Mouse (Mus musculus): Measurements from ENCODE around the gene Gls. TPM values are rescaled to one million over a fixed set of nuclear protein-coding genes. Genes with fewer than 3 reads are reported as not detected.

The Gls gene
- polyA plus RNA-seq, 1 experiment from 2014 or later, result 21.7 TPM

DNA sequence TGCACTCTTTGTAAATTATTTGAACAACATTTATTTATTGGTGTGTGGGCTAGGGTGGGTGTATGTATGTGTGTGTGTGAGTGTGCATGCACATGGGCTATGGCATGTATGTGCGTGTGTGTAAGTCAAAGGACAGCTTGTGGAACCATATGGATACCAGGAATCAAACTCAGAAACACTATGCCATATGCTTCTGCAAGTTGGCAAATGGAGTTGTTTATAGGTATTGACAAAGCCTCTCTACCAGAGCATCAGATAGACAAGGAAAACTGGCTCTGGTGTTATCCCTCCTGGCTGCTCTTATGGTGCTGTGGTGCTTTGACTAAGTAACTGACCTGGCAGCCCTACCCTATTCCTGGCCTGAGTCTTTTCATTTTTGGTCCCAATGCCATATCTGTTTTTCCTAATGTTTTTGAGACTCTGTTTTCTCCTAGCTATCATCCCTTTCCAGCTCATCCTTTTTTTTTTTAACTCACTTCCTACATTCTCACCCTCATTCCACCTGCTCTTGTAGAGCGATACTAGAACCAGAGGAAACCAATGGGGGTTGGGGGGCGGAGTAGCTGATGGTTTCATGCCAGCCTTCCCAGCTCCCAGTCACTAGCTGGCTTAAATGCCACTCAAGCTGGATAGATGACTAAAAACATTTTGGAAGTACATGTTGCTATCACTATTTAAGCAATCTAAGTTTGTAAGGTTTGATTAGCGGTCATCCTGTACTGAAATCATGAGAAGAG is 27.5 kb upstream of the Gls start:
- no peaks in the 10 kb centered on the region for H3K27me3 ChIP-seq (replicated peaks)
- no peaks in the 10 kb centered on the region for H3K9me3 ChIP-seq
- H3K4me2 ChIP-seq, result no peak overlapping the region
- no peak overlapping the region for H3K27ac ChIP-seq
- no peaks in the 10 kb centered on the region for H3K4me1 ChIP-seq
- no peak overlapping the region for H3K4me3 ChIP-seq (replicated peaks)
- H3K36me3 ChIP-seq, result no peaks in the 10 kb centered on the region
- H3K9ac ChIP-seq, result no peak overlapping the region
- ATAC-seq (ENCODE audit: insufficient read depth, low FRiP score, low read depth), result no peak
- WGBS, result 93% methylated on average over 4 of the region's 4 CpGs

GRCm38 (mm10) chr1:52258006-52258749 is 25.1 kb upstream of the Gls start:
- H3K36me3 ChIP-seq, result no peaks in the 10 kb centered on the region
- 82% methylated on average over 9 of the region's 9 CpGs for WGBS
- no peaks in the 10 kb centered on the region for H3K27me3 ChIP-seq (replicated peaks)
- no peak overlapping the region for H3K4me2 ChIP-seq
- H3K9me3 ChIP-seq, result no peaks in the 10 kb centered on the region
- H3K4me3 ChIP-seq (replicated peaks), result no peak overlapping the region
- H3K27ac ChIP-seq, result no peak overlapping the region
- no peaks in the 10 kb centered on the region for H3K4me1 ChIP-seq
- no peak for ATAC-seq (ENCODE audit: insufficient read depth, low FRiP score, low read depth)
- no peak overlapping the region for H3K9ac ChIP-seq

DNA sequence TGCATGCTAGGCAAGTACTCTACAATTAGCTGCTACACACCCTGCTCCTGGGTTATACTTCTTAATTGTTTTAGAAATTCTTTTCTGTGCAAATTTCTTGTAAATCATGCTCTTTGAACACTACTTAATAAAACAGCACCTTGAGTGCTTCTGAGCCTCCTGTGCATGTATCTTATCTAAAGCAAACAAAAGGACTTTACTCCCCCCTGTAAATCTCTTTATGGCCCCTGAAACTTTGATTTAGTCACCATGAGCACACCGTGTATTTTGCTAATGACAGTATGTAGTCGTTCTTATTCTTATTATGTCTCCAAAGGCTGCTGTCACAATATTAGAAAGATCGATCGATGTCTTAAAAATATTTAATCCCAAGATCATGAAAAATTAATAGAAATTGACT is 23.9 kb upstream of the Gls start:
- Histone ChIP-seq H3K27ac (0 out of 2 replicates have a peak overlapping the region, but pooled peaks have one; percentile 21), H3K36me3 (no peaks in the 10 kb centered on the region), H3K27me3 (replicated peaks) (no peaks in the 10 kb centered on the region), H3K9ac (no peak overlapping the region), H3K4me2 (no peak overlapping the region), H3K4me1 (no peaks in the 10 kb centered on the region), H3K9me3 (no peaks in the 10 kb centered on the region), H3K4me3 (replicated peaks) (no peak overlapping the region)
- 66% methylated on average over 4 of the region's 4 CpGs for WGBS
- no peak for ATAC-seq (ENCODE audit: insufficient read depth, low FRiP score, low read depth)

- WGBS, result 62% methylated on average over 4 of the region's 4 CpGs
- no peak overlapping the region for H3K27ac ChIP-seq
- H3K4me1 ChIP-seq, result no peaks in the 10 kb centered on the region
- no peaks in the 10 kb centered on the region for H3K36me3 ChIP-seq
- H3K9ac ChIP-seq, result no peak overlapping the region
- H3K4me3 ChIP-seq (replicated peaks), result no peak overlapping the region
- ATAC-seq (ENCODE audit: insufficient read depth, low FRiP score, low read depth), result no peak
- H3K27me3 ChIP-seq (replicated peaks), result no peaks in the 10 kb centered on the region
- no peak overlapping the region for H3K4me2 ChIP-seq
- no peaks in the 10 kb centered on the region for H3K9me3 ChIP-seq
These were observed 23.2 kb upstream of the Gls start for GRCm38 (mm10) chr1:52256194-52256593.

DNA sequence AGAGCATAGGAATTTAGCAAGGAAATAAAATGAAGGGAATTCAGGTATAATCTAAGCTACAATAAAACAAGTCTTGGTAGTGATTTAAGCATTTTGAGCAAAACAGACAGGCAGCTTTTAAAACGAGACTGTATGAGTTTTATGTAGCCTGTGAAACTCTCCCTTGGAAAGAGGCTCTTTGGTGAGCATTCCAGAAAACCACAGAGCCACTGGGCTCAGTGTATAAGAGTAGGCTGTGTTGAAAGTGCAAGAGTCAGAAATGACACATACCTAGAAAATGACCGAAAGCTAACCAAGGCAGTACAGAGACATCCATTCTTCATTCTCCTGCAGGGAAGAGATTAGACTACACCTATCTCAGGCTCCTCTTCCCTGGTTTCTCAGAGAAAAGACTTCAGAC is 21.4 kb upstream of the Gls start:
- H3K4me2 ChIP-seq, result no peak overlapping the region
- H3K4me1 ChIP-seq, result no peaks in the 10 kb centered on the region
- no peak overlapping the region for H3K27ac ChIP-seq
- H3K9me3 ChIP-seq, result no peaks in the 10 kb centered on the region
- no peak for ATAC-seq (ENCODE audit: insufficient read depth, low FRiP score, low read depth)
- no peaks in the 10 kb centered on the region for H3K36me3 ChIP-seq
- H3K9ac ChIP-seq, result no peak overlapping the region
- H3K27me3 ChIP-seq (replicated peaks), result no peaks in the 10 kb centered on the region
- no peak overlapping the region for H3K4me3 ChIP-seq (replicated peaks)
- WGBS, result 70% methylated on average over 2 of the region's 2 CpGs

DNA sequence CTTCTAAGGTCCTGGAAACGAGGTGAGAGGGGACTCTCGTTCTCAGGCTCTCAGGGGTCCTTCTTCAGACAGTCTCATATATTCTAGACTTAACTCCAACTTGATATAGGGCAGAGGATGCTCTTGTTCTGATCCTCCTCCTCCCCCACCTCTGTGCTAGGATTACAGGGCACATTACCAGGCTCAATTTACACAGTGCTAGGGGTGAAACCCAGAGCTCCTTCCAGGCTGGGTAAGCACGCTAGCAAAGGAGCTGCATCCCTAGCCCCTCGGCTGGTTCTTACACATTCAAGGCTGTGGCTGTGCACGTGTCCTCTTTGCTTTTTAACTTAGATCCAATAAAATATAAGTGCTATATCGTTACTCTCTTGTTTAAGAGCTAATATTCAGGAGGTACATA is 20.4 kb upstream of the Gls start:
- 69% methylated on average over 6 of the region's 6 CpGs for WGBS
- Histone ChIP-seq H3K4me1 (no peaks in the 10 kb centered on the region), H3K27ac (no peak overlapping the region), H3K27me3 (replicated peaks) (no peaks in the 10 kb centered on the region), H3K4me3 (replicated peaks) (no peak overlapping the region), H3K9me3 (no peaks in the 10 kb centered on the region), H3K9ac (no peak overlapping the region), H3K36me3 (no peaks in the 10 kb centered on the region), H3K4me2 (no peak overlapping the region)
- ATAC-seq (ENCODE audit: insufficient read depth, low FRiP score, low read depth), result no peak

DNA sequence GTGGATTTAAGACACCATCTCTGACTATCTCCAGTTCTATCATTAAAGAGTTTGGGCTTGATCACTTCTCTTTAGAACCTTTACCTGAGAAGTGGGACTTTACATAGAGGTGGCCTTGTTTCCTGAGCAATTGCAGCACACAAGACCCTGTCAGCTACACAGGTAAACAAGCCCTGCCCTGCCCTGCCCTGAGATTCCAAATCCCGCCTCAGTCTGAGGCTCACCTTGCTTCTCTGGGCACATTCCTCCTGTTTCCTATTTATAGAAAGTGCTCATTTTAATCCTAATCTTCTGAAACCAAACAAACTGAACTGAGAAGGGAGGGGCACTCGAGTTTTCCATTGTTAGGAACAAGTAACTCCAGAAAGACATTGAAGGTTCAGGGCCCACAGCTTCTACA is 19.4 kb upstream of the Gls start:
- no peak for ATAC-seq (ENCODE audit: insufficient read depth, low FRiP score, low read depth)
- no peaks in the 10 kb centered on the region for H3K36me3 ChIP-seq
- no peaks in the 10 kb centered on the region for H3K4me1 ChIP-seq
- H3K27ac ChIP-seq, result no peak overlapping the region
- WGBS, result 45% methylated on average over 2 of the region's 2 CpGs
- H3K9ac ChIP-seq, result no peak overlapping the region
- no peak overlapping the region for H3K4me2 ChIP-seq
- H3K4me3 ChIP-seq (replicated peaks), result no peak overlapping the region
- no peaks in the 10 kb centered on the region for H3K27me3 ChIP-seq (replicated peaks)
- H3K9me3 ChIP-seq, result no peaks in the 10 kb centered on the region

DNA sequence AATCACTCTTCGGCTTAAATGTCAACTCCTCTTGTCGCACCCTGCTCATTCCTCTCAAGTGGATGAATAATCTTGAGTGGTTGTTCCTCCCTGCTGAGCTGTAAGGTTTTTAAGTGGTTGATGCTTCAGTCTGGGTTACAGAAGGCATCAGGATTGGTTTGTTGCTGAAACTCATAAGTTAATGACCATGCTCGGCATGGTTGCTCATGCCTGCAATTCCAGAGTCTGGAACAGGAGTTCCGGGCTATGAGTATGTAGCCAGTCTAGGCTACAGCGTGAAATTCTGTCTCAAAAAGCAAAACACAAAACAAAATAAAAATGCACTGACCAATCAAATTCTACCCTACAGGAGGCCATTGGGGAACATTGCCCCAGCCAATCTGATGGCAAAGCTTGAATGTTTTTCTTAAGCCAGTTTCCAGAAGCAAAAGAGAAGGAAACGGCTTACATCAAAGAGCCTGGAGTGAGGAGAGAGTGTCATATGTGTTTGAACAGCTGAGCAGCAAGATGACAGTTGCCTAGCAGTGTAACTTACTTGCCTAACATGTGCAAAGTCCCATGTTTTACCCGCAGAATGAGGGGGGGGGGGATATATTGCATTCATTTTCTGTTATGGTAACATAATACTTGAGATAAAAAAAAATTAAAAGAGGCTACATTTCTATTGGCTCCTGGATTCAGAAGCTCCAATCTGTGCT is 18.2 kb upstream of the Gls start:
- Histone ChIP-seq H3K4me2 (no peak overlapping the region), H3K4me1 (no peaks in the 10 kb centered on the region), H3K9me3 (no peaks in the 10 kb centered on the region), H3K27ac (no peak overlapping the region), H3K9ac (no peak overlapping the region), H3K4me3 (replicated peaks) (no peak overlapping the region), H3K36me3 (no peaks in the 10 kb centered on the region), H3K27me3 (replicated peaks) (no peaks in the 10 kb centered on the region)
- 72% methylated on average over 7 of the region's 7 CpGs for WGBS
- no peak for ATAC-seq (ENCODE audit: insufficient read depth, low FRiP score, low read depth)

DNA sequence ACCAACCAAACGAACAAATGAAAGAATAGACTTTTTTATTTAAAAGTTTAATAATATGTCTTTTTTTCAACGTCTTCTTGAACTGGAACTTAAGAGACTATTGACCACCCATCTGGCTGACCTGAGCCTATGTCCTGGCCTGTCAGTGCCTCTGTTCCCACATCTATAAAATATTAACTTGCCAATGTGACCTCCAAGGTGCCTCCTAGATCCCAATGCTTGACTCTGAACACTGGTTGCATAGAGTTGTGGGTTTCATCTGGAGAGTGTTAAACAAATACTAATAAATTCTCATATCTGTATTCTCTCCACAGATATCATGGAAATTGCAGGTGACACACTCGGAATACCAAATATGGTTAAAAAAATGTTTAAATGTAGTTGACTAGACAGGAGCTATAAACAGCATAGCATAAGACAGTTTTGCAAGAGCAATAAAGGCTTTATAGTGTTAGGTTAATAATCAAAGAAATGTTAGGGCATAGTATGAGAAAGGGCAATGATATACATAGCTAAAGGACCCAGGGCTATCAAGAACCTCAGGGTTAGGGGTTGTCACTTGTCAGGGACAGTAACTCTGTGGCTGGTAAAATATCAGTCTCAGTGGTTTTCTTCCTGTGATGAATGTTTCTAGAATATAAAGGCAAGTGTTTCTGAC is 16.0 kb upstream of the Gls start:
- H3K9ac ChIP-seq, result no peak overlapping the region
- H3K36me3 ChIP-seq, result no peaks in the 10 kb centered on the region
- H3K9me3 ChIP-seq, result no peaks in the 10 kb centered on the region
- WGBS, result 73% methylated on average over 3 of the region's 3 CpGs
- H3K27ac ChIP-seq, result no peak overlapping the region
- no peaks in the 10 kb centered on the region for H3K4me1 ChIP-seq
- H3K4me2 ChIP-seq, result no peak overlapping the region
- no peak for ATAC-seq (ENCODE audit: insufficient read depth, low FRiP score, low read depth)
- H3K4me3 ChIP-seq (replicated peaks), result no peak overlapping the region
- no peaks in the 10 kb centered on the region for H3K27me3 ChIP-seq (replicated peaks)

DNA sequence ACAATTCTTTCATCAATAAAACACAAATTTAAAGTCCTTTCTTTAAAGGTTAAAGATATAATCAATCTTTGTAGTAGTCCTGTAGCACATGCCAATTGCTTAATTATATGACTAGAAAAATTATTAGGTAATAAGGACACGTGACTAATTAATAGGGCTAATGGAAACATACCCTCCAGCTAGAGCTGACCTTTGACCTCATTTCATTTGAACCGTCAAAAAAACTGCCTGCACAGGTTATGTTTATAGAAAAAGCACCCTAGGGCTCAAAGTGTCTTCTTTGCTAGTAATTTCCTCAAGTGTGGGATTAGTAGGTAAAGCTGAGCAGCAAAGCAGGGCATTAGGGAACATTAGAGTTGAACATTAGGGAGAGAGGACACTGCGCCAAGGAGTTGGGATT is 9.2 kb upstream of the Gls start:
- H3K9me3 ChIP-seq, result no peaks in the 10 kb centered on the region
- H3K9ac ChIP-seq, result no peak overlapping the region
- no peak for ATAC-seq (ENCODE audit: insufficient read depth, low FRiP score, low read depth)
- H3K27me3 ChIP-seq (replicated peaks), result no peaks in the 10 kb centered on the region
- H3K4me2 ChIP-seq, result no peak overlapping the region
- no peak overlapping the region for H3K4me3 ChIP-seq (replicated peaks)
- H3K27ac ChIP-seq, result no peak overlapping the region
- no peaks in the 10 kb centered on the region for H3K36me3 ChIP-seq
- 37% methylated on average over 3 of the region's 3 CpGs for WGBS
- no peaks in the 10 kb centered on the region for H3K4me1 ChIP-seq

DNA sequence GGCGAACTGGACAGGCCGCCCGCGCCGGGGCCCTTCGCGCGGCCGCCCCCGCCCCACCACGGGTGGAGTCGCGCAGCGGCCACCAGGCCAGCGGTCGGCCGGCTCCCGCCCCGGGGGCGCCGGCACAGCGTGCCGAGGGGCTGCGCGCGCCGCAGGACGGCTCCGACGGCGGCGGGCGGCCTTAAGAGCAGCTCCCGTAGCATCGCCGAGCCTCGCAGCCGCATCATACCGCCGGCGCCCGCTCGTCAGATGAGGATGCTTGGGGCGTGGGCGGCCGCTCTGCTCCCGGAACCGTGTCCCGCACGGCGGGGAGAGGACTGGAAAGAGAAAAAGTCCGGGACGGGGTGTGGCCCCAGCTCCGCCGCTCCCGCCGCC is 279 bp downstream of the Gls start:
- peak overlapping the region; percentile 58 for H3K9ac ChIP-seq
- no peaks in the 10 kb centered on the region for H3K27me3 ChIP-seq (replicated peaks)
- no peaks in the 10 kb centered on the region for H3K4me1 ChIP-seq
- peak; percentile 49; the same call in 1 of the 2 replicates for ATAC-seq (ENCODE audit: insufficient read depth, low FRiP score, low read depth)
- peak overlapping the region; percentile 94 for H3K4me3 ChIP-seq (replicated peaks)
- under 1% methylated on average over 55 of the region's 57 CpGs for WGBS
- no peaks in the 10 kb centered on the region for H3K36me3 ChIP-seq
- H3K27ac ChIP-seq, result peak overlapping the region; percentile 96
- peak overlapping the region; percentile 60 for H3K4me2 ChIP-seq
- H3K9me3 ChIP-seq, result no peaks in the 10 kb centered on the region
